Mouse (Mus musculus) intestine, embryonic 14.5 days (tissue): Measurements from ENCODE around the gene Myo1e. TPM values are rescaled to one million over a fixed set of nuclear protein-coding genes. Genes with fewer than 3 reads are reported as not detected.
A peak's percentile ranks its signal among the peaks of the same experiment; 100 is the strongest.

Experiments used
- ATAC-seq: fragments of 200-750 bp; cut with Nextera tagmentation; replicated peaks from 2 replicates; pipeline ENCODE4 v1.8.0; 2017; ENCODE audit warnings: low read depth, moderate number of reproducible peaks, moderate TSS enrichment, moderate library complexity; ENCODE audit not compliant: low FRiP score, low TSS enrichment
- DNase-seq: peaks from one replicate; pipeline ENCODE4 v3.0.0-alpha.2; 2018; ENCODE audit warnings: low spot score
- H3K27ac ChIP-seq: fragments of 300-500 bp; sonication (generic); 2 replicates; pipeline ENCODE4 v1.5.1; 2014; ENCODE audit warnings: low read depth, mild to moderate bottlenecking, control low read depth
- H3K27me3 ChIP-seq: fragments of 300-500 bp; sonication (generic); replicated peaks from 2 replicates; pipeline ENCODE4 v1.6.1; 2014; ENCODE audit warnings: low read length, control low read depth; ENCODE audit not compliant: control insufficient read depth, insufficient read depth
- H3K36me3 ChIP-seq: fragments of 300-500 bp; sonication (generic); 2 replicates; pipeline ENCODE4 v1.6.1; 2014; ENCODE audit warnings: low read length, control low read depth; ENCODE audit not compliant: control insufficient read depth, insufficient read depth
- H3K4me1 ChIP-seq: fragments of 300-500 bp; sonication (generic); replicated peaks from 2 replicates; pipeline ENCODE4 v1.6.1; 2014; ENCODE audit warnings: low read length, control low read depth, mixed read lengths; ENCODE audit not compliant: control insufficient read depth, insufficient read depth
- H3K4me2 ChIP-seq: fragments of 300-500 bp; sonication (generic); 2 replicates; pipeline ENCODE4 v1.6.1; 2014; ENCODE audit warnings: low read length
- H3K4me3 ChIP-seq: fragments of 300-500 bp; sonication (generic); 2 replicates; pipeline ENCODE4 v1.5.1; 2014; ENCODE audit warnings: low read depth, low read length, control low read depth, mixed read lengths
- H3K9ac ChIP-seq: fragments of 300-500 bp; sonication (generic); 2 replicates; pipeline ENCODE4 v1.6.1; 2014; ENCODE audit warnings: mild to moderate bottlenecking, low read length
- H3K9me3 ChIP-seq: fragments of 300-500 bp; sonication (generic); 2 replicates; pipeline ENCODE4 v1.6.1; 2016; ENCODE audit warnings: low read length, control low read depth; ENCODE audit not compliant: control insufficient read depth
- WGBS: fragments of 180-500 bp; shearing (Covaris S2); extraction: QIAGEN DNeasy Blood & Tissue Kit; methylation state at CpG from one replicate; pipeline ENCODE4 v1.1.7; 2014; 5-methylcytosine and 5-hydroxymethylcytosine counted together
- polyA plus RNA-seq: library from polyadenylated mRNA; unstranded; fragments of >200 nt; fragmentation: Nextera tagmentation; extraction: Ambion mirVana; gene quantifications from 2 replicates; pipeline ENCODE4 v1.2.1, GENCODE M21; 2014

Gene Myo1e
- polyA plus RNA-seq, 1 experiment from 2014 or later = 17.0 TPM

GRCm38 (mm10) chr9:70194622-70195021 lies 12.5 kb upstream of the Myo1e start:
- Histone ChIP-seq H3K4me2 (no peak overlapping the region), H3K4me3 (no peak overlapping the region), H3K4me1 (no peaks in the 10 kb centered on the region), H3K9ac (no peak overlapping the region), H3K27ac (no peak overlapping the region), H3K27me3 (no peaks in the 10 kb centered on the region), H3K36me3 (no peaks in the 10 kb centered on the region), H3K9me3 (no peaks in the 10 kb centered on the region)
- DNase-seq = no peak
- no peak for ATAC-seq
- WGBS = 78% methylated on average over 11 of the region's 11 CpGs

GRCm38 (mm10) chr9:70196956-70197659 lies 10.0 kb upstream of the Myo1e start:
- WGBS = 85% methylated on average over 15 of the region's 15 CpGs
- Histone ChIP-seq H3K27me3 (no peaks in the 10 kb centered on the region), H3K27ac (no peak overlapping the region), H3K4me2 (no peak overlapping the region), H3K9me3 (no peaks in the 10 kb centered on the region), H3K9ac (no peak overlapping the region), H3K36me3 (no peaks in the 10 kb centered on the region), H3K4me3 (no peak overlapping the region), H3K4me1 (no peaks in the 10 kb centered on the region)
- no peak for DNase-seq
- no peak for ATAC-seq

DNA sequence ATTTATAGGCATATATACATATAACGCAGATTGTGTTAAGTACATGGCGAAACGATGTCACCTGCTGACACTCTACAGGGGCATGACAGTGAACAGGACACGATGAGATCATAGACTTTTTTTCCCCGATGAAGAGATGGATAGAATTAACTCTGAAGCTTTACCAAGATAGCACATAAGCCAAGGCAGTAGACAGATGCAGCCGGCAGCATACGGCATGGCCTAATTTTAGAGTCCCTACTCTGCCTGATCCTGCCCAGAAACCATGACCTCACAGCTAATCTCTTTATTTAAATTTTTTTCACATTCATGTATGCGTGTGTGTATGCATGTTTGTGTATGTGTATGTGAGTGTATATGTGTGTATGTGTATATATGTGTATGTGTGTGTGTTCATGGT lies 9.2 kb upstream of the Myo1e start:
- Histone ChIP-seq H3K27me3 (no peaks in the 10 kb centered on the region), H3K4me2 (no peak overlapping the region), H3K9ac (no peak overlapping the region), H3K9me3 (peaks cover 4% of the 10 kb centered on the region; the same call in 1 of the 2 replicates), H3K4me3 (no peak overlapping the region), H3K27ac (no peak overlapping the region), H3K36me3 (no peaks in the 10 kb centered on the region), H3K4me1 (no peaks in the 10 kb centered on the region)
- DNase-seq (no peak), ATAC-seq (no peak)
- WGBS = 56% methylated on average over 8 of the region's 8 CpGs

DNA sequence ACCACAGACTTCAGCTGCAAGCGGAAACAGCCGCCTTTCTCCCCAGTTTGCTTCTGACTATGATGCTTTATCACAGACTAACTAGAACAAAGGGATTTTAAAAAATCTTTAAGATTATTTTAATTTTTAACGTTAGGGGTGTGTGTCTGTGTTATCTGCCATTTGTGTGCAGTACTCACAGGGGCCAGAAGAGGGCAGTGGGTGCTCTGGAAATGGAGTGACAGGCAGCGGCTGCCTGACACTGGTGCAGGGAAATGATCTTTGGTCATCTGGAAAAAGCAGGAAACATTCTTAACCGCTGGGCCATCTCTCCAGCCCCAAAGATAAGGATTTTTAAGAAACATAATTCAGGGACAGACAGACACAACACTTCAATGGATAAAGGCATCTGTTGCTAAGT lies 4.4 kb upstream of the Myo1e start:
- Histone ChIP-seq H3K4me2 (no peak overlapping the region), H3K36me3 (no peaks in the 10 kb centered on the region), H3K9ac (no peak overlapping the region), H3K27ac (no peak overlapping the region), H3K4me3 (no peak overlapping the region), H3K27me3 (no peaks in the 10 kb centered on the region), H3K9me3 (peaks cover 4% of the 10 kb centered on the region; the same call in 1 of the 2 replicates), H3K4me1 (no peaks in the 10 kb centered on the region)
- no peak for ATAC-seq
- peak; percentile 68 for DNase-seq
- WGBS = 66% methylated on average over 5 of the region's 5 CpGs

DNA sequence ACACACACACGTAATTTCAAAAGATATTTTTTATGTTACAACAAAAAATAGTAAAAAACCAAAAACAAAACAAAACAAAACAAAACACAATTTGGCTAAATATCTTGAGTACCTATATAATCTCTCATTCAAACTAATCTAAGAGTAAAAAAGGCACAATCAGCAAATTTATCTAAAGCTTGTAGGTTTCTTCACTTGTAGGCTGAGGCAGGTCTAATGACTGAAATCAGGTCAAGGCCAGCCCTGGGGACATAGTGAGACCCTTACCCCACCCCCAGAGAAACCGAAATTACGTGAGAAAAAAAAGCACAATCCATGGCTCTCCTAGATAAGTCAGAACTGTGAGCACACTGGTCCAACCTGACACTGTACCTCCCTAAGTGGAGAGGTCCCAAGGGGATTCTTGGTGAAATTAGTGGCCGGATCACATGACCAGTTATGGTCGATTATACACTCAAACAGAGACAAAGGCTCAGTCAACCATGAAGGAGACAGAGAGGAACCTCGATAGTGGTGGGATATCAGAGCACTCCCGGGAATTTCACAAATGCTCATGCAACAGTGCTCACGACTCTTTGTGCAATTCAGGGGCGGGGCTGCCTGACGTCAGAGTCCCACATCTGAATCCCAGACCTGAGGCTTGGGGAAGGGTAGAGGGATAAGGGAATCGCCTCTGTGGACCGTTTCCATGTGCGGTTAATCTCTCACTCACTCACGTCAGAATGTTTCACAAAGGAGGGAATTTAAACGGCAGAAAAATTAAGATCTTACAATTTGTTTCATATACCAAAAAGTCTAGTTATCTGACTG lies 3.7 kb upstream of the Myo1e start:
- WGBS = 70% methylated on average over 15 of the region's 15 CpGs
- no peaks in the 10 kb centered on the region for H3K27me3 ChIP-seq
- ATAC-seq (no peak), DNase-seq (no peak)
- H3K36me3 ChIP-seq = no peaks in the 10 kb centered on the region
- H3K27ac ChIP-seq = no peak overlapping the region
- no peak overlapping the region for H3K9ac ChIP-seq
- H3K9me3 ChIP-seq = peaks cover 4% of the 10 kb centered on the region; the same call in 1 of the 2 replicates
- H3K4me1 ChIP-seq = 0 out of 2 replicates have a peak, but pooled peaks cover under 1% of the 10 kb centered on the region
- no peak overlapping the region for H3K4me3 ChIP-seq
- H3K4me2 ChIP-seq = no peak overlapping the region

- peak overlapping the region; percentile 73 for H3K9ac ChIP-seq
- H3K4me1 ChIP-seq = peaks cover 12% of the 10 kb centered on the region; the same call in 1 of the 2 replicates
- peak overlapping the region; percentile 98 for H3K4me2 ChIP-seq
- H3K36me3 ChIP-seq = no peaks in the 10 kb centered on the region
- ATAC-seq (peak; percentile 28; the same call in 1 of the 2 replicates), DNase-seq (no peak)
- H3K9me3 ChIP-seq = no peaks in the 10 kb centered on the region
- peak overlapping the region; percentile 90; the same call in 1 of the 2 replicates for H3K27ac ChIP-seq
- no peaks in the 10 kb centered on the region for H3K27me3 ChIP-seq
- peak overlapping the region; percentile 81 for H3K4me3 ChIP-seq
- WGBS = under 1% methylated on average over 26 of the region's 26 CpGs
Measured at GRCm38 (mm10) chr9:70207981-70208521, 901 bp downstream of the Myo1e start.

GRCm38 (mm10) chr9:70208751-70209150 lies 1.6 kb downstream of the Myo1e start:
- no peaks in the 10 kb centered on the region for H3K27me3 ChIP-seq
- 18% methylated on average over 12 of the region's 12 CpGs for WGBS
- DNase-seq (no peak), ATAC-seq (no peak)
- peak overlapping the region; percentile 98 for H3K4me2 ChIP-seq
- no peak overlapping the region for H3K27ac ChIP-seq
- peak overlapping the region; percentile 81 for H3K4me3 ChIP-seq
- H3K9ac ChIP-seq = peak overlapping the region; percentile 73
- no peaks in the 10 kb centered on the region for H3K9me3 ChIP-seq
- H3K36me3 ChIP-seq = no peaks in the 10 kb centered on the region
- H3K4me1 ChIP-seq = peaks cover 12% of the 10 kb centered on the region; the same call in 1 of the 2 replicates

DNA sequence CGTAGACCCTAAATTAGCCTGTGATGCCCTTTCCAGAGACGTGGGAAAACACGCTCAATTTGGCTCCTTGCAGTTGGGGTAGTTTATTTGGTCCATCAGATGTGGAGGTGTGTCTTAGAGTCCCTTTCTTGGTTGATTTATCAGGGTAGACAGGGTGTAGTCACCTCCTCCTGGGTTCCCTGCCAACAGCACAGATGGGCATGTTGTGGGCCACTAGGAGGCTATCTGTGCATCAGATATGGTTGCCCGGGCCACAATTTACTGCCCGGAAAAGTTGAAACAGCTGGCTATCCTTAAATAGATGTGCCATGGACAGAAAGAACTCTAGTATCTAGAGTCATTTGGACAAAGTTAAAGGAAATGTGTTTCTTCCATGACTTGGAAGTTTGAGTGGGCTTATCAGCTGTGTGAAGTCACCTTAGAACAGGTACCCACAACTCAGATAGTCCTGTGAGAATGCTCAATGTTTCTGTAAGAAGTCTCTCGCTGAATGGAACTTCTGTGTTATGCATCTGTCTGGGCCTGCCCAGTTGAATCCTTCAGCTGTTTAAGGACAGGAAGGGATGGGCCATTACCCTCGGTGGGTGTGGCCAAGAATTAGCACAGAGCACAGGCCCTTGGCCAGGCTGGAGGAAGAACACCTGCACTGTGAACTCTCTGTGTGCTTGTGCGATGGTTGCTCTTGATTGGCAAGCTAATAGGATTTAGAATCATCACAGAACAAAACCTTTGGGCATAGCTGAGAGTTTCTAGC lies 2.3 kb downstream of the Myo1e start:
- Histone ChIP-seq H3K36me3 (no peaks in the 10 kb centered on the region), H3K27me3 (no peaks in the 10 kb centered on the region), H3K9me3 (no peaks in the 10 kb centered on the region), H3K4me2 (peak overlapping the region; percentile 98), H3K4me3 (no peak overlapping the region), H3K9ac (no peak overlapping the region), H3K4me1 (peaks cover 12% of the 10 kb centered on the region; the same call in 1 of the 2 replicates), H3K27ac (no peak overlapping the region)
- 71% methylated on average over 8 of the region's 8 CpGs for WGBS
- ATAC-seq (no peak), DNase-seq (no peak)
